Mouse (Mus musculus) liver, embryonic 13.5 days (tissue): ENCODE measurements at regions not wholly inside any gene's neighbourhood (a gene's known extent, or its start where the extent isn't known, plus 50 kb on each side); places are given as distances from the start of the nearest gene placed in this dataset.

Experiments used
- ATAC-seq: fragments of 200-750 bp; cut with Nextera tagmentation; 2 replicates; pipeline ENCODE4 v1.8.0; 2017; ENCODE audit warnings: low read depth, mild to moderate bottlenecking, moderate number of reproducible peaks, moderate library complexity
- DNase-seq: peaks from one replicate; pipeline ENCODE4 v3.0.0; 2022
- H3K27ac ChIP-seq: fragments of 300-500 bp; sonication (generic); 2 replicates; pipeline ENCODE4 v1.5.1; 2015; ENCODE audit warnings: moderate library complexity, mild to moderate bottlenecking, inconsistent platforms
- H3K27me3 ChIP-seq: fragments of 300-500 bp; sonication (generic); 2 replicates; pipeline ENCODE4 v1.6.1; 2015; ENCODE audit warnings: mild to moderate bottlenecking, inconsistent platforms
- H3K36me3 ChIP-seq: fragments of 300-500 bp; sonication (generic); 2 replicates; pipeline ENCODE4 v1.6.1; 2015; ENCODE audit warnings: mild to moderate bottlenecking, inconsistent platforms
- H3K4me1 ChIP-seq: fragments of 300-500 bp; sonication (generic); replicated peaks from 2 replicates; pipeline ENCODE4 v1.6.1; 2015; ENCODE audit warnings: inconsistent platforms
- H3K4me2 ChIP-seq: fragments of 300-500 bp; sonication (generic); 2 replicates; pipeline ENCODE4 v1.6.1; 2015; ENCODE audit warnings: inconsistent platforms, mild to moderate bottlenecking, moderate library complexity
- H3K4me3 ChIP-seq: fragments of 300-500 bp; sonication (generic); replicated peaks from 2 replicates; pipeline ENCODE4 v1.5.1; 2015; ENCODE audit warnings: mild to moderate bottlenecking, inconsistent platforms
- H3K9ac ChIP-seq: fragments of 300-500 bp; sonication (generic); 2 replicates; pipeline ENCODE4 v1.6.1; 2015; ENCODE audit warnings: mild to moderate bottlenecking, inconsistent platforms
- H3K9me3 ChIP-seq: fragments of 300-500 bp; sonication (generic); replicated peaks from 2 replicates; pipeline ENCODE4 v1.6.1; 2016; ENCODE audit warnings: inconsistent platforms
- WGBS: fragments of 180-500 bp; shearing (Covaris S2); methylation state at CpG from one replicate; pipeline ENCODE4 v1.1.7; 2015; ENCODE audit not compliant: insufficient replicate concordance; 5-methylcytosine and 5-hydroxymethylcytosine counted together

DNA sequence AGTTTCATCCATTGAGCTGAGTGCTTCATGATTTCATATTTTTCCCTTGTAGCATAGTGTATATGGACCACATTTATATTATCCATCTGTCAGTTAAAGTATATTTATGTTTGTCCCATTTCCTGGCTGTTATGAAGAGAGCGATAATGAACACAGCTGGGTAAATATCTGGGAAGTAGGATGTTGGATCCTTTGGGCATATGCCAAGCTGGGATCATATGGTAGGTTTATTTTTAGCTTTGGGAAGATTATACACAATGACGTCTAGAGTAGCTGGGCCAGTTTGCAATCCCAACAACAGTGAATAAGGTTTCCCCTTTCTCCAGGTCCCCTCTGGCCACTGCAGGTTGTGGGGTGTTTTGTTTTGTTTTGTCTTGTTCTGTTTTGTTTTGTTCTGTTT is 164.5 kb downstream of the Gm765 start:
- Histone ChIP-seq H3K9me3 (no peaks in the 10 kb centered on the region), H3K27me3 (no peaks in the 10 kb centered on the region), H3K36me3 (no peaks in the 10 kb centered on the region), H3K27ac (no peak overlapping the region), H3K4me3 (no peak overlapping the region), H3K9ac (no peak overlapping the region), H3K4me1 (no peaks in the 10 kb centered on the region), H3K4me2 (no peak overlapping the region)
- 42% methylated on average over 2 of the region's 2 CpGs for WGBS
- ATAC-seq, result no peak
- DNase-seq, result no peak

DNA sequence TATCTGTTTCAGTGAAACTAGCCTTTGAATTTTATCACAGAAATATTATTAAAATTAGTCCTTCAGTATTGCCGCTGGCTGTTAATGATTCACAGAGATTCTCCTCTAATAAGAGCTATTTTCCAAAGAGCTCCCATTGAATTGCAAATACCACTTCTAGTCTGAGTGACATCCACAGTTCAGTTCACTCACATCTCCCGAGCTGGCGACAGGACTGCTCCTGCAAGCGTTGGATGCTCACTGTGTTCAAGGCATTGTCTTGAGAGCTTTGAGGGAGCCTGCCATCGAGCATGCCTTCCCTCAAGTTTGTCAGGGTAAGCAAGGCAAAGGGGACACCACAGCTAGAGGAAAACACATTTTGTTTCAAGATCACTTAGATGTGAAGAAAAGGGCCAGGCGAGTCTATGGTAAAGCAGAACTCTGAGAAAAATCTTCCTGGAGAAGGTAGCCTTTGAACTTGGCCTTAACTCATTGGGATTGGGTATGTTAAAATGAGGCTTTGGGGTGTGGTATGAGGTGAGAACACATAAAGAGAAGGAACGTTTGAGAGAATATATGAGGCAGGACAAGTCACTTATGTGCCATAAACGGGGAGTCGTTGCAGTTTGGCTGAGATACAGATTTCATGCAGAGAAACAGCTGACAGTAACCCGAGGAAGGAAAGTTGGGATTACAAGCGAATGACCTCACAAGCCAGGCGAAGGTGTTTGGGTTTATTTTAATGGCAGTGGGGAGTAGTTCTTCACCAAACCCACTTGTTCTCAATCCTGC is 193.3 kb downstream of the Gm765 start:
- DNase-seq (no peak), ATAC-seq (no peak)
- H3K36me3 ChIP-seq, result no peaks in the 10 kb centered on the region
- no peak overlapping the region for H3K27ac ChIP-seq
- H3K9me3 ChIP-seq, result no peaks in the 10 kb centered on the region
- no peak overlapping the region for H3K9ac ChIP-seq
- H3K4me2 ChIP-seq, result no peak overlapping the region
- no peaks in the 10 kb centered on the region for H3K27me3 ChIP-seq
- WGBS, result 59% methylated on average over 12 of the region's 12 CpGs
- no peaks in the 10 kb centered on the region for H3K4me1 ChIP-seq
- no peak overlapping the region for H3K4me3 ChIP-seq

DNA sequence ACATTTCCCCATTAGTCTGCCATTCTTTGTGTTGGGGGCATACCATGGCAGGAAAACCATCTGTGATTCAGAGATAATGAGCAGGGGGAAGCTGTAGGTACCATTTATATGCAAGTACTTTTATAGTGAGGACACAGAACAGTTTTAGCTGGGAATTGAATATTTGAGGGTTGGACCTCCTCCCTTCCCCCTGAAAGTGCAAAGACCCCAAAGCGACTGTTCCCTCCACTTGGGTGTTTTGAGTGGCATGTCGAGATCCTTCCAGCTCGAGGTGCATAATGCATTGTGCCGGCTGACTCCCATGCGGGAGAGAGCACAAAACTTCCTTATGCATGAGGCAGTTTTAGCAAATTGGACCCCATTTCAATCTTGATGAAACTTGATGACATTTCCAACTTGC is 194.7 kb downstream of the Gm765 start:
- Histone ChIP-seq H3K9ac (no peak overlapping the region), H3K4me2 (no peak overlapping the region), H3K4me3 (no peak overlapping the region), H3K9me3 (no peaks in the 10 kb centered on the region), H3K27ac (no peak overlapping the region), H3K36me3 (no peaks in the 10 kb centered on the region), H3K4me1 (no peaks in the 10 kb centered on the region), H3K27me3 (no peaks in the 10 kb centered on the region)
- ATAC-seq (no peak), DNase-seq (no peak)
- WGBS, result 59% methylated on average over 5 of the region's 5 CpGs

DNA sequence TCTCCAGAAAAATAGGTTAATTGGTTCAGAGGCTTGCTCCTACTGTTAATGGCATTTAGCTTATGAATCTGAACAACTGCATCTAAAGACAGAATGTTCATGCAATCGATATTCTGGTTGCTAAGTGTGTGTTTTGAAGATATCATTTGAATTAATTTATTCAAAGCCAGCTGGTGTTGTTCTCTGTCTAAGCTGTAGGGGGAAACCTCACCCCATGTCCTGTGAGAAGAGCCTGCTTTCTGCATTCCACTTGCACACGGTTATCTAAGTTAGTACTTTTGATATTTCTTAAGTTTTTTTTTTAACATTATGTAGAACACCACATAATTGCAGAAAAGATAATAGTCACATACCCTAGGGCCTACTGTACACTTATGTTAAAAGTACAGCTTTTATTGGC is 209.6 kb downstream of the Gm765 start:
- Histone ChIP-seq H3K9ac (no peak overlapping the region), H3K4me1 (no peaks in the 10 kb centered on the region), H3K9me3 (no peaks in the 10 kb centered on the region), H3K27me3 (no peaks in the 10 kb centered on the region), H3K4me2 (no peak overlapping the region), H3K36me3 (no peaks in the 10 kb centered on the region), H3K27ac (no peak overlapping the region), H3K4me3 (no peak overlapping the region)
- no peak for ATAC-seq
- 26% methylated on average over 2 of the region's 2 CpGs for WGBS
- no peak for DNase-seq

DNA sequence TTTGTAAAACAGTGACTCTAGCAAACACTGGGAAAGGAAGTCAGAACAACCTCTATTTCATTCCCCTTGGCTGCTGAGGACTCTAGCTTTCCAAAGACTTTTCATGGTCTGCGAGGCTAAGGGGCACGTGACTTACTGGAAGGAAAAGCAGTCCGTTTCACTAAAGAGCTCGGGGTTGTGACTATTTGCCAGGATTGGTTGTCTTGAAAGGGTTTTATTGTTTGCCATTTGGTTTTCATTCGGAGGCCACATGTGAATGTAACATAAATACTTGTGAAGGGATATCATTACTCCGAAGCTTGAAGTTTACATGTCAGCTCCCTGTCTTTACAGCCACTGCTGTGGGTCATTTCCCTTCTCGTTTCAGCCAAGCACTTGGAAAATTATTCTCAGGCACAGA is 217.1 kb downstream of the Gm765 start:
- DNase-seq (no peak), ATAC-seq (no peak)
- H3K9ac ChIP-seq, result no peak overlapping the region
- H3K36me3 ChIP-seq, result no peaks in the 10 kb centered on the region
- H3K27me3 ChIP-seq, result no peaks in the 10 kb centered on the region
- H3K4me3 ChIP-seq, result no peak overlapping the region
- H3K27ac ChIP-seq, result no peak overlapping the region
- no peaks in the 10 kb centered on the region for H3K9me3 ChIP-seq
- H3K4me2 ChIP-seq, result no peak overlapping the region
- H3K4me1 ChIP-seq, result no peaks in the 10 kb centered on the region
- WGBS, result 61% methylated on average over 7 of the region's 7 CpGs

DNA sequence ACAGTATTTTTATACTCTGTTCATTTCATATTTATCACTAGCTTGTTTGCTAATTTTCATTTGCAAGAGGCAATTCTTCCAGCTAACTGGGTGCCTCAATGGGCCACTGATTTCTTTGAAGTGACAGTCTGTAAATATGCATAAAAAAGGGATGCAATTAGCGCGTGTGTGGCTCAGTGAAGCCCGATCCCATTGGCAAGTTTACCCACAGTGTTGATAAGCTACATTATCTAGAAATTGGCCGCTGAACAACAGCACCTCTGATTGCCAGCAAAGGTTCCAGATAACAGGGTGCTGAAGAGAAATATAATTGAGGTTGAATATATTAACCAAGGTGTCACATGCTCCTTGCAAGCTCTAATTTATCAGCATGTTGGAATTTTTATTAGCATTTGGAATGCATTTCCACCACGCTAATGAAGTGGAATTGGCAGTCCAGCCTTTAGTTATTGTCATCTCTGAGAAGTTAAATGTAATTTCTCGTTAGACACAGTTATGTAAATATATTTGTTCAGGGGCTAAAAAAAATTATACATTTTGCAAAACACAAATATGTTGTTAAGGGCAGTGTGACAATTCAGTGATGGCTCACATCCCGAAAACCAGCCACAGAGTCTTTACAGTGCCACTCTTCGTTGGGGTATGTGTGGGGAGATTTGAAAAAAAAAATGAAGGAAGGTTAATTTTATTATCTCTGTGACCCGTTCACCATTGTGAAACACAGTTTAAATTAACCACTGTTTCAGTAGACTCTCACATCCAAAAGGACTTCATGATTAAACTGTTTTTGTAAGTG is 224.0 kb downstream of the Gm765 start:
- H3K4me1 ChIP-seq, result no peaks in the 10 kb centered on the region
- no peaks in the 10 kb centered on the region for H3K27me3 ChIP-seq
- WGBS, result 48% methylated on average over 9 of the region's 9 CpGs
- no peaks in the 10 kb centered on the region for H3K9me3 ChIP-seq
- no peak overlapping the region for H3K27ac ChIP-seq
- no peak overlapping the region for H3K4me2 ChIP-seq
- H3K4me3 ChIP-seq, result no peak overlapping the region
- ATAC-seq, result no peak
- no peak for DNase-seq
- no peak overlapping the region for H3K9ac ChIP-seq
- H3K36me3 ChIP-seq, result no peaks in the 10 kb centered on the region

DNA sequence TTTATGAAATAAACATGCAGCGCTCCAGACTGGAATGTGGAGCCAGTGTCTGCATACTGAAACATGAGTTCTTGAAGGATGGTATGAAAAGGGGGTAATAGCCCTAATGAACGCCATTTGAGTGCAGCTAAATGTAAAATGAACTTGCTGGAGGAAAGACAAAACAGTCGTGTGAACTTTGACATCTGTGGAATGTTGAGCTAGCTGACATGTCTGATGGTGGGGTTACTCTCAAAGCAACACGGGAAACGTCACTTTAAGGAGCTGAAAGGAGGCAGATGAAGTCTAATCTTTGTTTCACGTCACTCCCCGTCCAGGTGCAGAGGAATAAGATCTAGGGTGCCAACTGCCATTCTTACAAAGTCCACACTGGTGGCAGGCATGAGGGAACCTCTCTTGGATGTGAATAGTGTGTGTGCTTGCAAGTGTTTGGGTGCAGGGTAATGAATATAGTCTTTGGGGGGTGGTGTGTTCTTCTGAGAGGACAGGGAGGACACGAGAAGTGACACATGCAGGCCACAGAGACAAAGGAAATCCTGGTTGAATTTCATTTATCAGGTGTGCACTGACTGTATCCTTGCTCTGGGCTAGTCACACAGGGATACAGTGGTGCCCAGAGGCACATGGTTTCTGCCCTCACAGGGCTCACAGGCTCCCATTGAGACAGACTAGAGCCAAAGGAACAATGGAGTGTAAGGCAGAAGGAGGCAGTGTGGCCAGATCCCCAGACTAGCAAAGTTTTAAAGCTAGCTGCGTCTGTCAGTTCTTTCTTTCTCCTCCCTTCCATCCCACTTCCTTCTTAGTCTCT is 228.0 kb downstream of the Gm765 start:
- H3K9ac ChIP-seq, result no peak overlapping the region
- no peaks in the 10 kb centered on the region for H3K9me3 ChIP-seq
- H3K4me1 ChIP-seq, result no peaks in the 10 kb centered on the region
- WGBS, result 45% methylated on average over 9 of the region's 9 CpGs
- ATAC-seq, result no peak
- no peak overlapping the region for H3K27ac ChIP-seq
- H3K36me3 ChIP-seq, result no peaks in the 10 kb centered on the region
- H3K4me2 ChIP-seq, result no peak overlapping the region
- no peak for DNase-seq
- no peaks in the 10 kb centered on the region for H3K27me3 ChIP-seq
- H3K4me3 ChIP-seq, result no peak overlapping the region

DNA sequence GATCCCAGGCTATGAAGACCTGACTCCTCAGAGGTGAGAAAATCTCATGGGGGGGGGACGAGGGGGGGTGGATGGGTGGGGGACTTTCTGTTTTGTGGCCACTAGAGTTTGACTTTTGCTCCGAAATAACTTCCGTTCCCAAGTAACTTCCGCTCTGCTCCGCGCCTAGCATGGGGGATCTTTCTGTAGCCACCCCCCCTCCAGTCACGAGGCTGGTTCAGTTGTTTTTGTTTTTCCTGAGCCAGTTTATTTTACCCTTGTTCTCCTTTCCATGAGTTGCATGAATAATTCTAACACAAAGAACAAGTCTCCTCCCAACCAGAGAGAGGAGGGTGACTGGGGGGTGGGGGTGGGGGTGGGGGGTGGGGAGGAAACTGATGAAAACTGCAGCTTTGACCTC is 228.8 kb downstream of the Gm765 start:
- DNase-seq (no peak), ATAC-seq (no peak)
- H3K9ac ChIP-seq, result no peak overlapping the region
- H3K4me2 ChIP-seq, result no peak overlapping the region
- H3K36me3 ChIP-seq, result no peaks in the 10 kb centered on the region
- no peaks in the 10 kb centered on the region for H3K4me1 ChIP-seq
- WGBS, result 15% methylated on average over 7 of the region's 7 CpGs
- no peaks in the 10 kb centered on the region for H3K27me3 ChIP-seq
- no peaks in the 10 kb centered on the region for H3K9me3 ChIP-seq
- no peak overlapping the region for H3K27ac ChIP-seq
- no peak overlapping the region for H3K4me3 ChIP-seq

DNA sequence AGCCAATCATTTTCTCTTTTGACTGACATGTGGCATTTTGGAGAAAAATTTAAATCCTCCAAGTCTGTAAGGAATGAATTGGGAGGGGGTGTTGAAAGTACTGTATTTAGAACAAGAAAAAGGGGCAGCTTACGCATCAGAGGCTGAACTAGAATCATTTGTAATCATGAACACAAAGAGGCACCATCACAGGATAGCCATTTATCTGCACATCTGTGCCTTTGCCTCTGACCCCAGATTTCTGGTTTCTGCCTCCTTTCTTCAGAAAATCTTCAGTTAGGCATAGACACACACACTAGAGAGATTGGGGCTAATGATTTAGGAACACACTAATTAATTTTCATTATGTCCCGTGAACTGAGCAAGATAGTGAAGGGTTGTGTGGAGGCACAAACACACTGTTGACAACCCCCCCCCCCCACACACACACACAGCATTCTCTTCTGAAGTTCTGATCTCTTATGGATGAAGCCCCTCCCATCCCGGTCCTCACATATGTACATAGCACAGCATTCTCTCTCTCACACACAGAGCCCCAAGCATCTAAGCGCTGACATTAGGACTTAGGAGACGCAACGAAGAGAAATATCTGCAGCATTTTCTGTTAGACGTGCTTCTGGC is 229.9 kb downstream of the Gm765 start:
- Histone ChIP-seq H3K4me2 (no peak overlapping the region), H3K9ac (no peak overlapping the region), H3K4me1 (no peaks in the 10 kb centered on the region), H3K27ac (no peak overlapping the region), H3K4me3 (no peak overlapping the region), H3K36me3 (no peaks in the 10 kb centered on the region), H3K27me3 (no peaks in the 10 kb centered on the region), H3K9me3 (no peaks in the 10 kb centered on the region)
- ATAC-seq, result no peak
- no peak for DNase-seq
- WGBS, result 76% methylated on average over 7 of the region's 7 CpGs

DNA sequence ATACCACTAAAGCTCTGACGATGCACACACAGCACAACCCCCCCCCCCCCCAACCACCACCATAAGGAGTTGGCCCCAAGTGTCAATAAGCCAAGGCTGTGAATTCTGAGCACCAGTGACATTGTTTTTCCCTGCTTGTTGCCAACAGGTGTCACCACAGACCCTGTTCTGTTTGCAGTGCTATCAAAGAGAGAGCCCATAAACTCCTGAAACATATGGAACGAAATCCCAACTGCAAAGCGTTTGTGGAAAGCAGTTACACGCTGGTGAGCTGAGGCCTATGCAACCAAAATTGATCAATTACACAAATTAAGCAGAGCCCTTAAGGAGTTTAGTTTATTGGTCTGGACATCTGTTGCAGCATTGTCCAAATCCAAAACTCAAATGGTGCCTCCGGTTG is 235.4 kb downstream of the Gm765 start:
- 71% methylated on average over 5 of the region's 5 CpGs for WGBS
- Histone ChIP-seq H3K4me1 (0 out of 2 replicates have a peak, but pooled peaks cover 4% of the 10 kb centered on the region), H3K27ac (no peak overlapping the region)

More for the DNA sequence above, 235.4 kb downstream of the Gm765 start:
- Histone ChIP-seq H3K4me3 (no peak overlapping the region), H3K36me3 (no peaks in the 10 kb centered on the region), H3K27me3 (no peaks in the 10 kb centered on the region), H3K9me3 (no peaks in the 10 kb centered on the region), H3K4me2 (no peak overlapping the region), H3K9ac (no peak overlapping the region)
- ATAC-seq (no peak), DNase-seq (no peak)
